In the genomic region with DNA sequence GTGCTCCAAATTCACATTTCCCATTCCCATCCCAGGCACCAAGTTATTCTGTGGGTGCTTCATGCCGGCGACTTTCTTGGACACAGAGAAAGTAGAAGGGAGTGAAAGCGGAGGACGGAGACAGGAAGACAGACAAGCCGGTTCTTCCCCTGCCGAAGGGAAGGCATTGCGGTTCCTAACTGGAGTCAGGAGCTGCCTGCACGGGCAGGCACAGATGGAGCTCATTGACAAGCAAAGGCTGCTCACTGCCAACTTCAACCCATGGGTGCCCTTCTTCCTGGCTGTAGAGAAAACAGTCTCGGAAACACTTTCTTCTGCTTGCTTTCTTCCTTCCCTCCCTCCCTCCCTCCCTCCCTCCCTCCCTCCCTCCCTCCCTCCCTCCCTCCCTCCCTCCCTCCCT, we compare ENCODE assay signal across 19 mouse cellular contexts. TPM values are rescaled to one million over a fixed set of nuclear protein-coding genes. Genes with fewer than 3 reads are reported as not detected.
DNase-seq lines count a peak whose midpoint lies in the region; TF ChIP-seq lines count a peak whose summit lies in the region.
"Had no signal": no experiment of that assay in that cellular context is flagged by ENCODE, and none has a peak within 500 bp of the region (broad histone marks: within the 10 kb centered on the region; RNA-seq: fewer than 3 reads in every experiment).

No protein-coding gene starts in this region.

- 33% methylated on average over 9 of the region's 9 CpGs for WGBS in cerebellum, adult 2 months
- 70% methylated on average over 8 of the region's 9 CpGs for WGBS in heart, embryonic 10.5 days

- H3K9me3 ChIP-seq in heart, embryonic 10.5 days: no peaks in the 10 kb centered on the region
- H3K9me3 ChIP-seq: hindbrain, embryonic 13.5 days; limb, embryonic 13.5 days; lung, embryonic 15.5 days had no signal

- intact Hi-C loops in heart, postnatal 25 days (cut with DNase I): loop anchor here (5.0 kb wide), 1 partner anchor 36 kb away; no protein-coding TSS in a partner anchor

- DNase-seq in cerebellum, postnatal 10 days: peak; percentile 45 to 64
- no peak for DNase-seq in cerebellum, adult 2 months
- no peak for DNase-seq in heart, embryonic 10.5 days (ENCODE audit: low spot score)
- DNase-seq in heart, postnatal 25 days (ENCODE audit: low spot score): no peak
- DNase-seq in right cerebral cortex, postnatal 4 days: peak; percentile 9
- no peak for DNase-seq in right cerebral cortex, postnatal 25 days
- no peak for DNase-seq in thymus, postnatal 0 days (ENCODE audit: low spot score)
- DNase-seq in T-cell, adult 2 months (ENCODE audit: low spot score): no peak
- DNase-seq: adrenal gland, adult 8-10 months; cerebellum, adult 11 months; gastrocnemius, postnatal 14 days; heart, postnatal 4 days; kidney, adult 8-10 months; kidney, postnatal 4 days had no signal

- no peaks in the 10 kb centered on the region for H3K36me3 ChIP-seq in heart, embryonic 10.5 days
- H3K36me3 ChIP-seq: hindbrain, embryonic 13.5 days; limb, embryonic 13.5 days; lung, embryonic 15.5 days had no signal

- TF ChIP-seq CTCF in cerebellum, adult 2 months (IDR thresholded peaks at IDR 0.05; ENCODE audit: borderline replicate concordance, insufficient read depth, low read depth, low read length): no peak

- no peak overlapping the region for H3K27ac ChIP-seq in cerebellum, adult 2 months (ENCODE audit: insufficient read depth, low read length)
- H3K27ac ChIP-seq in heart, embryonic 10.5 days: peak overlapping the region; percentile 29; the same call in 1 of the 2 replicates
- H3K27ac ChIP-seq: hindbrain, embryonic 13.5 days; kidney, postnatal 0 days; limb, embryonic 13.5 days; lung, embryonic 15.5 days had no signal

- H3K4me1 ChIP-seq in cerebellum, adult 2 months (ENCODE audit: control insufficient read depth, insufficient read depth, low read length): no peaks in the 10 kb centered on the region
- H3K4me1 ChIP-seq in heart, embryonic 10.5 days: 0 out of 2 replicates have a peak, but pooled peaks cover 3% of the 10 kb centered on the region
- H3K4me1 ChIP-seq: hindbrain, embryonic 13.5 days; limb, embryonic 13.5 days; lung, embryonic 15.5 days had no signal

- no peaks in the 10 kb centered on the region for H3K27me3 ChIP-seq in cerebellum, adult 2 months (ENCODE audit: control insufficient read depth, insufficient read depth, low read length)
- no peaks in the 10 kb centered on the region for H3K27me3 ChIP-seq in heart, embryonic 10.5 days (ENCODE audit: insufficient read depth, poor library complexity, severe bottlenecking)
- H3K27me3 ChIP-seq: CH12.LX; hindbrain, embryonic 13.5 days; limb, embryonic 13.5 days; lung, embryonic 15.5 days had no signal

- no peak overlapping the region for H3K4me3 ChIP-seq in cerebellum, adult 2 months (replicated peaks; ENCODE audit: insufficient read depth, low read depth, low read length)
- no peak overlapping the region for H3K4me3 ChIP-seq in heart, embryonic 10.5 days
- H3K4me3 ChIP-seq: hindbrain, embryonic 13.5 days; limb, embryonic 13.5 days; lung, embryonic 15.5 days had no signal

- TF ChIP-seq POLR2A in cerebellum, adult 2 months (IDR thresholded peaks at IDR 0.05; ENCODE audit: borderline replicate concordance, insufficient read depth, low read length): no peak

RNA-seq across cellular contexts. Expression of a gene that starts 43.8 kb away (rescaled TPM):
- 15.6 and 16.6 TPM in 2 replicates for polyA plus RNA-seq in cerebellum, adult 2 months (2012; rRNA removed)
- 101 and 121 TPM in 2 replicates for polyA plus RNA-seq in heart, embryonic 10.5 days (2016; fragmentation: Nextera tagmentation; extraction: Ambion mirVana)
- total RNA-seq in heart, postnatal 25 days (2021): 10 to 100 TPM; 29.5 to 32.4 TPM
- polyA plus RNA-seq in thymus, postnatal 0 days (2015; fragmentation: Nextera tagmentation; extraction: Ambion mirVana): 7.3 and 8.4 TPM in 2 replicates

Comparison
In these comparisons a context has a peak if more than half of its experiments do, and no peak if none do; other contexts are left out.
1. DNase-seq: peak in cerebellum, postnatal 10 days (2 of 2) and right cerebral cortex, postnatal 4 days (single experiment); none in cerebellum, adult 2 months (0 of 2), heart, embryonic 10.5 days (single experiment), heart, postnatal 25 days (single experiment), right cerebral cortex, postnatal 25 days (single experiment), thymus, postnatal 0 days (single experiment) and T-cell, adult 2 months (single experiment).